Mouse (Mus musculus) embryonic facial prominence, embryonic 11.5 days (tissue): ENCODE measurements around the gene Lrrc49. TPM values are rescaled to one million over a fixed set of nuclear protein-coding genes. Genes with fewer than 3 reads are reported as not detected.

Experiments used
- polyA plus RNA-seq: library from polyadenylated mRNA; unstranded; fragments of >200 nt; fragmentation: Nextera tagmentation; extraction: Ambion mirVana; gene quantifications from 2 replicates; pipeline ENCODE4 v1.2.1, GENCODE M21; 2014

Lrrc49 gene
- polyA plus RNA-seq, 1 experiment from 2014 or later = 38.7 TPM

Other genes with a start within 250 kb of the Lrrc49 start
- 2.6 and 3.0 TPM in 2 replicates for gene Thsd4, start 166.1 kb downstream of the Lrrc49 start, polyA plus RNA-seq
- 1.5 and 2.3 TPM in 2 replicates for gene Larp6, start 24.8 kb upstream of the Lrrc49 start, polyA plus RNA-seq
- 22.1 and 22.8 TPM in 2 replicates for gene Uaca, start 106.4 kb upstream of the Lrrc49 start, polyA plus RNA-seq